Mouse (Mus musculus) intestine, embryonic 14.5 days (tissue): ENCODE measurements around the gene Hoxc13. TPM values are rescaled to one million over a fixed set of nuclear protein-coding genes. Genes with fewer than 3 reads are reported as not detected.

Experiments
- microRNA-seq: library from miRNA; unstranded; fragments of <30 nt; microRNA quantifications from one replicate; pipeline ENCODE4, GENCODE M21; 2016
- polyA plus RNA-seq: library from polyadenylated mRNA; unstranded; fragments of >200 nt; fragmentation: Nextera tagmentation; extraction: Ambion mirVana; gene quantifications from 2 replicates; pipeline ENCODE4 v1.2.1, GENCODE M21; 2014

Hoxc13 gene
- polyA plus RNA-seq, 1 experiment from 2014 or later = not detected

Small RNA genes within 50 kb of the gene (microRNA-seq; reads per million reads assigned to microRNA genes)
- gene Mir196a-2 = 422 reads per million, percentile 71 among the genes with 10 or more reads in this experiment

Other genes with a start within 250 kb of the Hoxc13 start
- 81.3 and 87.4 TPM in 2 replicates for gene Atp5g2, start 248.8 kb upstream of the Hoxc13 start, polyA plus RNA-seq
- 30.6 and 35.8 TPM in 2 replicates for gene Calcoco1, start 198.9 kb upstream of the Hoxc13 start, polyA plus RNA-seq
- not detected in 2 replicates for gene Hoxc12, start 15.7 kb downstream of the Hoxc13 start, polyA plus RNA-seq
- gene Hoxc11, start 33.3 kb downstream of the Hoxc13 start, polyA plus RNA-seq = 0.11 TPM in 2 replicates
- 2.6 and 3.1 TPM in 2 replicates for gene Hoxc10, start 45.7 kb downstream of the Hoxc13 start, polyA plus RNA-seq
- gene Hoxc5, start 46.3 kb downstream of the Hoxc13 start, polyA plus RNA-seq = 12.2 and 14.1 TPM in 2 replicates
- gene Hoxc9, start 55.3 kb downstream of the Hoxc13 start, polyA plus RNA-seq = 1.7 and 1.9 TPM in 2 replicates
- 9.5 and 11.9 TPM in 2 replicates for gene Hoxc8, start 69.5 kb downstream of the Hoxc13 start, polyA plus RNA-seq
- gene Hoxc6, start 77.2 kb downstream of the Hoxc13 start, polyA plus RNA-seq = 6.1 and 9.6 TPM in 2 replicates
- 14.6 and 15.6 TPM in 2 replicates for gene Hoxc4, start 97.8 kb downstream of the Hoxc13 start, polyA plus RNA-seq
- 21.8 and 23.5 TPM in 2 replicates for gene Smug1, start 246.0 kb downstream of the Hoxc13 start, polyA plus RNA-seq